Mouse (Mus musculus) kidney, adult 2 months (tissue): ENCODE measurements at regions not wholly inside any gene's neighbourhood (a gene's known extent, or its start where the extent isn't known, plus 50 kb on each side); places are given as distances from the start of the nearest gene placed in this dataset.

ENCODE experiments used
- CTCF ChIP-seq: fragments of 200-500 bp; conservative IDR thresholded peaks from 2 replicates; pipeline ENCODE4 v1.5.1; 2011; ENCODE audit warnings: low read depth, mild to moderate bottlenecking, control low read depth, low read length, moderate library complexity, mixed read lengths; ENCODE audit not compliant: insufficient read depth, insufficient read length
- POLR2A ChIP-seq: fragments of 200-500 bp; IDR thresholded peaks from one replicate; pipeline ENCODE4 v1.6.1; 2011; ENCODE audit warnings: low read depth, low read length, control low read depth

DNA sequence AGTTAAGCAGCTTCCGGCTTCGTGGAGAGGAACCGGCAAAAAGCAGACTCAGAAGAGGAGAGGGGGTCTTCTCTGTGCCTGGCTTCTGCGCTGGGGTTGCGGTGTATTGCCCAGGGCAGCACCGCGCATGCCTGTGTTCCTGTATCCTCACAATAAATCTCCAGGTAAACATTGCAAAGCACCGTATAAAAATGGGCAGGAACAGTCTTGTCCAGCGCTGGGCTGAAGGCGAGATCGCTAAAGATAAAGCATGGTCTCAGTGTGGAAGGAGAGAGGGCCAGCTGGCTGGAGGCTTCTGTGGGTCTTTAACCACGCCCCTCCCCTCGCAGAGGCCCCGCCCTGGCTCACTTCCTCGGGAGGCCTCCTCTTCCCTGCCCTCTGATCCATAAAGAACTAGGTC is 269.1 kb downstream of the Zfp704 start:
- TF ChIP-seq CTCF (no peak), POLR2A (no peak)
